ENCODE assay signal across 9 mouse cellular contexts in the genomic region with DNA sequence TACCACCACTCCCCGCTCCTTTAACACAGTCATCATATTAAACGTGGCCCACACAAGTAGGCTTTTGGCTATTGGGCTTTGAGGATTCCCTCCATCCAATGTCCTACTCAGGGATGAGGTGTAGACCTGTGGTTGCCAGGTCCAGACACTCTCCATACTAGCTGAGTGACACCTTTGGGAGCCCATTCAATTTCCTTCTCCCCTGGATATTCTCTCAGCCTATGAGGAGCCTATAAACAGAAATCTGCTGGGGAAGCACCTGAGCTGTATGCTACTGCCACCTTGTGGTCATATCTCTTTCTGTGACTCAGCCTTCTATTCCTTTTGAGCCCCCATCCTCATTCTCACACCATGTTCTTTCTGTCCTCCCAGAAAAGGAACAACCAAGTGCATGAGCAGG.
A peak's percentile ranks its signal among the peaks of the same experiment; 100 is the strongest.
DNase-seq lines count a peak whose midpoint lies in the region; ATAC-seq and TF ChIP-seq lines count a peak whose summit lies in the region.
"Had no signal": no experiment of that assay in that cellular context is flagged by ENCODE, and none has a peak within 500 bp of the region (broad histone marks: within the 10 kb centered on the region; RNA-seq: fewer than 3 reads in every experiment).

No protein-coding gene starts in this region.

- peak; percentile 63 for TF ChIP-seq RAD21 in CH12.LX (IDR thresholded peaks at IDR 0.05; ENCODE audit: low read depth, low read length)

- TF ChIP-seq POLR2A in CH12.LX (IDR thresholded peaks at IDR 0.05; ENCODE audit: low read depth, low read length): no peak

- dilution Hi-C loops in CH12.LX (cut with MboI; ENCODE audit: extremely low pct_ligation_motif_present, extremely low pct_unique_long_range_greater_than_20kb, low sequenced_read_pairs): no loop called here

- no peak for ATAC-seq in heart, postnatal 0 days (ENCODE audit: insufficient read depth, low read depth)
- no peak for ATAC-seq in heart, embryonic 11.5 days (replicated peaks; ENCODE audit: insufficient number of reproducible peaks, low FRiP score, low TSS enrichment)
- no peak for ATAC-seq in liver, postnatal 0 days
- peak; percentile 18; the same call in 1 of the 2 replicates for ATAC-seq in stomach, embryonic 14.5 days (ENCODE audit: insufficient number of reproducible peaks, insufficient read depth, low FRiP score, low read depth)
- no peak for ATAC-seq in inflammation-experienced regulatory T-cells, adult 6 months

- H3K4me2 ChIP-seq in heart, postnatal 0 days (ENCODE audit: low read depth, low read length): no peak overlapping the region
- no peak overlapping the region for H3K4me2 ChIP-seq in heart, embryonic 11.5 days
- no peak overlapping the region for H3K4me2 ChIP-seq in CH12.LX (ENCODE audit: insufficient read depth, low read depth, poor library complexity, severe bottlenecking)
- no peak overlapping the region for H3K4me2 ChIP-seq in liver, postnatal 0 days (ENCODE audit: low read depth, low read length)
- no peak overlapping the region for H3K4me2 ChIP-seq in stomach, embryonic 14.5 days (replicated peaks; ENCODE audit: low read depth, low read length)
- H3K4me2 ChIP-seq: liver, embryonic 15.5 days had no signal

- no peak for TF ChIP-seq EP300 in heart, postnatal 0 days (IDR thresholded peaks at IDR 0.05; ENCODE audit: low read depth)
- TF ChIP-seq EP300 in CH12.LX (IDR thresholded peaks at IDR 0.05; ENCODE audit: low read length): no peak
- no peak for TF ChIP-seq EP300 in liver, postnatal 0 days (IDR thresholded peaks at IDR 0.05; ENCODE audit: low read depth)

- no peaks in the 10 kb centered on the region for H3K79me2 ChIP-seq in CH12.LX (replicated peaks; ENCODE audit: control insufficient read depth, extremely low read depth, insufficient read depth, poor library complexity, severe bottlenecking)

- in situ Hi-C loops in CH12.LX (cut with MboI; ENCODE audit: low pct_ligation_motif_present, low pct_unique_long_range_greater_than_20kb, low sequenced_read_pairs): loop anchor here (25.0 kb wide), 1 partner anchor 674 kb away; no protein-coding TSS in a partner anchor

- no peaks in the 10 kb centered on the region for H3K4me1 ChIP-seq in heart, postnatal 0 days (ENCODE audit: control insufficient read depth, insufficient read depth)
- no peaks in the 10 kb centered on the region for H3K4me1 ChIP-seq in heart, embryonic 11.5 days (ENCODE audit: control insufficient read depth, insufficient read depth, low read length)
- H3K4me1 ChIP-seq in CH12.LX (ENCODE audit: control insufficient read depth in 1 of 2, insufficient read depth in 2 of 2): 0 out of 4 replicates have a peak, but pooled peaks cover 0 to 2% of the 10 kb centered on the region in 2 experiments
- H3K4me1 ChIP-seq in liver, postnatal 0 days (ENCODE audit: insufficient read depth): no peaks in the 10 kb centered on the region
- no peaks in the 10 kb centered on the region for H3K4me1 ChIP-seq in stomach, embryonic 14.5 days (ENCODE audit: control insufficient read depth, insufficient read depth, low read length)
- H3K4me1 ChIP-seq: liver, embryonic 15.5 days had no signal

- 82% methylated on average over 2 of the region's 2 CpGs for WGBS in heart, postnatal 0 days
- WGBS in heart, embryonic 11.5 days (ENCODE audit: insufficient replicate concordance): 81% methylated on average over 2 of the region's 2 CpGs
- WGBS in liver, postnatal 0 days (ENCODE audit: insufficient replicate concordance): 64% methylated on average over 2 of the region's 2 CpGs
- WGBS in stomach, embryonic 14.5 days: 82% methylated on average over 2 of the region's 2 CpGs

- H3K36me3 ChIP-seq in heart, postnatal 0 days (replicated peaks; ENCODE audit: control insufficient read depth, insufficient read depth, low read length): no peaks in the 10 kb centered on the region
- H3K36me3 ChIP-seq in heart, embryonic 11.5 days (ENCODE audit: control insufficient read depth, insufficient read depth, low read length): no peaks in the 10 kb centered on the region
- no peaks in the 10 kb centered on the region for H3K36me3 ChIP-seq in CH12.LX (replicated peaks in 1 of 2; ENCODE audit: control insufficient read depth in 1 of 2, insufficient read depth in 1 of 2, low read length in 1 of 2)
- no peaks in the 10 kb centered on the region for H3K36me3 ChIP-seq in liver, postnatal 0 days (replicated peaks; ENCODE audit: insufficient read depth, low read length)
- no peaks in the 10 kb centered on the region for H3K36me3 ChIP-seq in stomach, embryonic 14.5 days (ENCODE audit: control insufficient read depth, insufficient read depth, low read length)
- H3K36me3 ChIP-seq: liver, embryonic 15.5 days had no signal

- peak; percentile 42 for DNase-seq in heart, postnatal 0 days (ENCODE audit: low spot score)
- peak; percentile 57 for DNase-seq in CH12.LX (ENCODE audit: extremely low read depth)
- DNase-seq in embryo, embryonic 10.5 days (ENCODE audit: low spot score): peak; percentile 64
- DNase-seq in liver, postnatal 0 days: no peak
- DNase-seq in ovary, postnatal 14 days (ENCODE audit: low spot score): no peak

- no peak overlapping the region for H3K27ac ChIP-seq in heart, postnatal 0 days (ENCODE audit: low read depth)
- H3K27ac ChIP-seq in heart, embryonic 11.5 days (ENCODE audit: low read depth, low read length): no peak overlapping the region
- H3K27ac ChIP-seq in CH12.LX (ENCODE audit: insufficient read depth, low read depth): no peak overlapping the region
- no peak overlapping the region for H3K27ac ChIP-seq in liver, postnatal 0 days (ENCODE audit: low read depth)
- no peak overlapping the region for H3K27ac ChIP-seq in stomach, embryonic 14.5 days (ENCODE audit: low read length)
- H3K27ac ChIP-seq: liver, embryonic 15.5 days had no signal

- TF ChIP-seq CTCF in heart, postnatal 0 days (IDR thresholded peaks at IDR 0.05; ENCODE audit: low read depth): peak; percentile 68
- TF ChIP-seq CTCF in CH12.LX (conservative IDR thresholded peaks at IDR 0.05 in 1 of 2, IDR thresholded peaks at IDR 0.05 in 1 of 2; ENCODE audit: low read depth in 2 of 2, low read length in 2 of 2): peak; percentile 65 to 69
- peak; percentile 63 for TF ChIP-seq CTCF in liver, postnatal 0 days (IDR thresholded peaks at IDR 0.05; ENCODE audit: low read depth)

- H3K9ac ChIP-seq in heart, postnatal 0 days (replicated peaks; ENCODE audit: low read depth, low read length): no peak overlapping the region
- H3K9ac ChIP-seq in heart, embryonic 11.5 days (ENCODE audit: low read depth, low read length): no peak overlapping the region
- no peak overlapping the region for H3K9ac ChIP-seq in CH12.LX (ENCODE audit: insufficient read depth, low read depth)
- H3K9ac ChIP-seq in liver, postnatal 0 days (replicated peaks): no peak overlapping the region
- H3K9ac ChIP-seq in stomach, embryonic 14.5 days (replicated peaks; ENCODE audit: low read depth, low read length): no peak overlapping the region
- H3K9ac ChIP-seq: liver, embryonic 15.5 days had no signal

- H3K9me3 ChIP-seq in heart, postnatal 0 days (replicated peaks; ENCODE audit: control insufficient read depth, low read length): no peaks in the 10 kb centered on the region
- no peaks in the 10 kb centered on the region for H3K9me3 ChIP-seq in heart, embryonic 11.5 days (replicated peaks; ENCODE audit: control insufficient read depth, low read length)
- H3K9me3 ChIP-seq in CH12.LX (replicated peaks; ENCODE audit: low read length): no peaks in the 10 kb centered on the region
- H3K9me3 ChIP-seq in liver, postnatal 0 days (ENCODE audit: low read length): no peaks in the 10 kb centered on the region
- no peaks in the 10 kb centered on the region for H3K9me3 ChIP-seq in stomach, embryonic 14.5 days (ENCODE audit: control insufficient read depth, low read depth, low read length)
- H3K9me3 ChIP-seq: liver, embryonic 15.5 days had no signal

- H3K27me3 ChIP-seq in heart, postnatal 0 days (ENCODE audit: control insufficient read depth, insufficient read depth, low read length): no peaks in the 10 kb centered on the region
- H3K27me3 ChIP-seq in heart, embryonic 11.5 days (ENCODE audit: control insufficient read depth, insufficient read depth, low read length): no peaks in the 10 kb centered on the region
- H3K27me3 ChIP-seq in CH12.LX (replicated peaks): no peaks in the 10 kb centered on the region
- no peaks in the 10 kb centered on the region for H3K27me3 ChIP-seq in liver, postnatal 0 days (ENCODE audit: insufficient read depth, low read length)
- no peaks in the 10 kb centered on the region for H3K27me3 ChIP-seq in stomach, embryonic 14.5 days (ENCODE audit: control insufficient read depth, insufficient read depth, low read length)
- H3K27me3 ChIP-seq: liver, embryonic 15.5 days had no signal

- H3K4me3 ChIP-seq in heart, postnatal 0 days (ENCODE audit: low read depth, low read length): no peak overlapping the region
- H3K4me3 ChIP-seq in heart, embryonic 11.5 days (ENCODE audit: low read depth, low read length): no peak overlapping the region
- no peak overlapping the region for H3K4me3 ChIP-seq in CH12.LX (replicated peaks in 1 of 3; ENCODE audit: low read depth in 2 of 3, low read length in 2 of 3, poor library complexity in 1 of 3)
- H3K4me3 ChIP-seq in liver, postnatal 0 days (ENCODE audit: low read depth, low read length): no peak overlapping the region
- no peak overlapping the region for H3K4me3 ChIP-seq in stomach, embryonic 14.5 days (ENCODE audit: low read depth, low read length)
- H3K4me3 ChIP-seq: liver, embryonic 15.5 days had no signal

TF ChIP-seq in CH12.LX, 34 proteins besides CTCF, POLR2A, EP300 and RAD21:
- TF ChIP-seq SMC3 (IDR thresholded peaks at IDR 0.05; ENCODE audit: low read depth, low read length) (peak; percentile 52), SIN3A (IDR thresholded peaks at IDR 0.05; ENCODE audit: low read length) (no peak)

Comparison
In these comparisons a context has a peak if more than half of its experiments do, and no peak if none do; other contexts are left out.
1. DNase-seq: peak in heart, postnatal 0 days (single experiment), CH12.LX (single experiment) and embryo, embryonic 10.5 days (single experiment); none in liver, postnatal 0 days (single experiment) and ovary, postnatal 14 days (single experiment).
2. Peak in every context shown above with its lines, with median percentiles within 50 percentile points of each other: CTCF ChIP-seq.